Mouse (Mus musculus): ENCODE measurements around the gene Gm49366.
"Not testable (repeated sequence)": the region's sequence is repeated elsewhere in the genome, so short reads cannot be mapped to it uniquely, and the experiment has no call there.

The Gm49366 gene

GRCm38 (mm10) chr12:84038691-84039111, at the start of gene Gm49366:
Gene Gm49366, plus strand, starts transcription at chr12:84038935.
- POLR2A ChIA-PET, result interaction anchor here in 3 of 4 experiments (0.5 to 1.7 kb wide), 4 partner anchors 14 to 278 kb away, joined by 3 to 5 read pairs (median 4); partner anchors contain the start of genes Acot2 (in 1 of the 3), Acot6 (in 1 of the 3) and Zfp410 (in 1 of the 3)
- CTCF ChIA-PET, result interaction anchor here in 3 of 4 experiments (0.5 to 1.6 kb wide), 3 partner anchors 22 to 58 kb away, joined by 3 to 8 read pairs (median 4); no protein-coding TSS in a partner anchor

GRCm38 (mm10) chr12:83989378-83989777, 49.4 kb upstream of the Gm49366 start:
- CTCF ChIA-PET, result interaction anchor here in 1 of 4 experiments (0.9 kb wide), 1 partner anchor 71 kb away, joined by 3 read pairs; no protein-coding TSS in a partner anchor
- POLR2A ChIA-PET, result interaction anchor here (0.5 to 1.8 kb wide), 6 partner anchors 10 to 321 kb away, joined by 3 to 5 read pairs (median 4); partner anchors contain the start of gene Acot1 (in 1 of the 4)

- CTCF ChIA-PET, result interaction anchor here in 1 of 4 experiments (0.6 kb wide), 1 partner anchor 41 kb away, joined by 3 read pairs; the partner anchor contains the start of gene Acot4
- POLR2A ChIA-PET, result interaction anchor here in 2 of 4 experiments (1.3 to 1.8 kb wide), 2 partner anchors 9 to 29 kb away, joined by 3 to 4 read pairs; partner anchors contain the start of gene Acot2 (in 1 of the 2)
Measured at GRCm38 (mm10) chr12:83997221-83997620, 41.5 kb upstream of the Gm49366 start.

GRCm38 (mm10) chr12:83998341-83999107, 40.2 kb upstream of the Gm49366 start:
- ChIA-PET CTCF (no interaction called here), POLR2A (interaction anchor here in 3 of 4 experiments (1.0 to 1.8 kb wide), 4 partner anchors 10 to 48 kb away, joined by 3 to 4 read pairs (median 4); partner anchors contain the start of genes Acot1 (in 1 of the 3), Acot2 (in 1 of the 3) and Riox1 (in 1 of the 3))

GRCm38 (mm10) chr12:83999237-83999636, 39.5 kb upstream of the Gm49366 start:
- POLR2A ChIA-PET, result interaction anchor here in 3 of 4 experiments (0.7 to 1.2 kb wide), 3 partner anchors 10 to 48 kb away, joined by 3 to 4 read pairs (median 3); partner anchors contain the start of genes Acot2 (in 1 of the 3) and Riox1 (in 1 of the 3)
- CTCF ChIA-PET, result not testable (repeated sequence)

- POLR2A ChIA-PET, result interaction anchor here in 1 of 4 experiments (1.1 kb wide), 1 partner anchor 9 kb away, joined by 4 read pairs; the partner anchor contains the start of gene Acot1
- CTCF ChIA-PET, result interaction anchor here in 1 of 4 experiments (0.5 kb wide), 1 partner anchor 203 kb away, joined by 3 read pairs; no protein-coding TSS in a partner anchor
Measured at GRCm38 (mm10) chr12:84000418-84000817, 38.3 kb upstream of the Gm49366 start.

GRCm38 (mm10) chr12:84003866-84004265, 34.9 kb upstream of the Gm49366 start:
- POLR2A ChIA-PET, result no interaction called here
- CTCF ChIA-PET, result interaction anchor here in 1 of 4 experiments (0.6 kb wide), 1 partner anchor 32 kb away, joined by 3 read pairs; no protein-coding TSS in a partner anchor

- ChIA-PET POLR2A (interaction anchor here in 1 of 4 experiments (1.1 to 1.8 kb wide), 5 partner anchors 8 to 411 kb away, joined by 3 to 12 read pairs (median 4); partner anchors contain the start of genes Acot2 and Acot6), CTCF (interaction anchor here in 1 of 4 experiments (1.9 kb wide), 1 partner anchor 22 kb away, joined by 5 read pairs; no protein-coding TSS in a partner anchor)
Measured at GRCm38 (mm10) chr12:84008251-84008650, 30.5 kb upstream of the Gm49366 start.

- ChIA-PET POLR2A (interaction anchor here in 2 of 4 experiments (0.8 to 2.3 kb wide), 14 partner anchors 8 to 411 kb away, joined by 3 to 12 read pairs (median 4); partner anchors contain the start of genes Acot2 (in 2 of the 2) and Acot6 (in 1 of the 2)), CTCF (interaction anchor here in 1 of 4 experiments (1.0 to 1.9 kb wide), 2 partner anchors 22 to 52 kb away, joined by 4 to 5 read pairs; no protein-coding TSS in a partner anchor)
Measured at GRCm38 (mm10) chr12:84008729-84009128, 30.0 kb upstream of the Gm49366 start.

- CTCF ChIA-PET, result interaction anchor here in 2 of 4 experiments (0.6 to 1.9 kb wide), 3 partner anchors 21 to 53 kb away, joined by 4 to 5 read pairs (median 4); no protein-coding TSS in a partner anchor
Measured at GRCm38 (mm10) chr12:84009171-84009965, 29.4 kb upstream of the Gm49366 start, which contains the start of gene Acot1. Gene Acot1, plus strand, starts transcription at chr12:84009490.

GRCm38 (mm10) chr12:84010201-84010600, 28.5 kb upstream of the Gm49366 start:
- POLR2A ChIA-PET, result interaction anchor here in 3 of 4 experiments (0.6 to 2.3 kb wide), 5 partner anchors 10 to 236 kb away, joined by 3 to 12 read pairs (median 5); partner anchors contain the start of gene Acot2 (in 2 of the 3)
- CTCF ChIA-PET, result interaction anchor here in 2 of 4 experiments (0.6 to 0.7 kb wide), 2 partner anchors 52 to 621 kb away, joined by 3 to 4 read pairs; no protein-coding TSS in a partner anchor

More at GRCm38 (mm10) chr12:84009171-84009965, 29.4 kb upstream of the Gm49366 start, which contains the start of gene Acot1:
- POLR2A ChIA-PET, result interaction anchor here in 3 of 4 experiments (0.6 to 2.3 kb wide), 17 partner anchors 9 to 439 kb away, joined by 3 to 12 read pairs (median 4); partner anchors contain the start of genes Acot2 (in 2 of the 3) and Acot6 (in 1 of the 3)

GRCm38 (mm10) chr12:84011251-84012040, 27.3 kb upstream of the Gm49366 start:
- POLR2A ChIA-PET, result interaction anchor here (0.7 to 1.2 kb wide), 5 partner anchors 16 to 153 kb away, joined by 3 to 5 read pairs (median 3); partner anchors contain the start of gene Riox1 (in 1 of the 4)
- CTCF ChIA-PET, result interaction anchor here in 2 of 4 experiments (0.7 to 1.1 kb wide), 2 partner anchors 50 to 642 kb away, joined by 4 to 6 read pairs; no protein-coding TSS in a partner anchor

- CTCF ChIA-PET, result no interaction called here
- POLR2A ChIA-PET, result interaction anchor here in 1 of 4 experiments (0.5 kb wide), 1 partner anchor 88 kb away, joined by 3 read pairs; no protein-coding TSS in a partner anchor
Measured at GRCm38 (mm10) chr12:84013130-84013529, 25.6 kb upstream of the Gm49366 start.

GRCm38 (mm10) chr12:84013701-84014100, 25.0 kb upstream of the Gm49366 start:
- CTCF ChIA-PET, result no interaction called here

GRCm38 (mm10) chr12:84020528-84020927, 18.2 kb upstream of the Gm49366 start:
- CTCF ChIA-PET, result not testable (repeated sequence)
- POLR2A ChIA-PET, result interaction anchor here in 1 of 4 experiments (1.1 kb wide), 1 partner anchor 11 kb away, joined by 3 read pairs; the partner anchor contains the start of gene Acot1

More at GRCm38 (mm10) chr12:84013701-84014100, 25.0 kb upstream of the Gm49366 start:
- POLR2A ChIA-PET, result interaction anchor here in 1 of 4 experiments (0.5 kb wide), 1 partner anchor 99 kb away, joined by 3 read pairs; no protein-coding TSS in a partner anchor

GRCm38 (mm10) chr12:84022266-84022665, 16.5 kb upstream of the Gm49366 start:
- POLR2A ChIA-PET, CTCF ChIA-PET: not testable (repeated sequence)
